Mouse (Mus musculus) cortical plate, adult 2 months (tissue): ENCODE data around the gene Atp1a4.

Experiments
- CTCF ChIP-seq: fragments of 200-500 bp; IDR thresholded peaks from 2 replicates; pipeline ENCODE4 v1.5.1; 2011; ENCODE audit warnings: mild to moderate bottlenecking, control low read depth, low read length; ENCODE audit not compliant: insufficient read depth; ENCODE audit errors: extremely low read depth
- POLR2A ChIP-seq: fragments of 200-500 bp; IDR thresholded peaks from 2 replicates; pipeline ENCODE4 v1.6.1; 2011; ENCODE audit warnings: mild to moderate bottlenecking, low read length, control low read depth; ENCODE audit not compliant: insufficient read depth; ENCODE audit errors: extremely low read depth

- no peak for TF ChIP-seq CTCF
- no peak for TF ChIP-seq POLR2A
These were observed 3.4 kb upstream of the Atp1a4 start, which contains the start of gene Igsf8 for GRCm38 (mm10) chr1:172261477-172262078.
